Mouse (Mus musculus) gastrocnemius, postnatal 10 days (tissue): ENCODE results near the gene Btn1a1. TPM values are rescaled to one million over a fixed set of nuclear protein-coding genes. Genes with fewer than 3 reads are reported as not detected.

Source experiments
- DNase-seq: peaks from one replicate; pipeline ENCODE4 v3.0.0; 2021; ENCODE audit warnings: mixed read lengths
- long read RNA-seq, 2 experiments: library from polyadenylated mRNA; stranded (forward); transcript quantifications; one replicate each; pipeline ENCODE4 v2.0.0; 2021
- total RNA-seq, 2 experiments: library from RNA; stranded (reverse); gene quantifications; 2 replicates each; pipeline ENCODE4 v1.2.3; 2021

Gene Btn1a1
- not detected for total RNA-seq
- long read RNA-seq, experiment 1 = 0 reads
- long read RNA-seq, experiment 2 = 0 reads

DNA sequence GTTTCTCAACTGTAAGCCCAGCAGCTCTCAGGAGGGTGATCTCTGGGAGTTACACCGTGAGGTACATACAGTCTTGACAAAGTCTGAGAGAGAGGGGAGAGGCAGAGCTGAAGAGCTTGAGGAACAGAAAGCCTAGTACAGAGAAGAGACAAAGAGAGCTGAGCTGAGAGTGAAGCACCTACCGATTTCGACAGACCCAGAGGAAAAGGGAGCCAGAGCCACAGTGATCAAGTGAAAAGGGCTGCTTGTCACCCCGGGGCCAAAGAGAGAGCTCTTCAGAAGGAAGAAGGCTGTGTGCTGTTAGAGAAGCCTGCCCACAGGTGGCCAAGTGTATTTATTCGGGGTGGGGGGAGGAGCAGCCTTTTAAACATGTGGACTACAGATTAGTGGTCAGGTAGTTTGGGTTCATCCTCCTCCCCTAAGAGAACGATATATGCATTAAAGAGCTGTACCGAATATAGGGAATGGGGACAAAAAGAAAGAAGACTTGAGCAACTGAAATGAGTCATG, at the start of gene Btn1a1:
TSS of gene Btn1a1 (minus strand) at position 302 of the 510 bp plus-strand sequence.
- no peak for DNase-seq

DNA sequence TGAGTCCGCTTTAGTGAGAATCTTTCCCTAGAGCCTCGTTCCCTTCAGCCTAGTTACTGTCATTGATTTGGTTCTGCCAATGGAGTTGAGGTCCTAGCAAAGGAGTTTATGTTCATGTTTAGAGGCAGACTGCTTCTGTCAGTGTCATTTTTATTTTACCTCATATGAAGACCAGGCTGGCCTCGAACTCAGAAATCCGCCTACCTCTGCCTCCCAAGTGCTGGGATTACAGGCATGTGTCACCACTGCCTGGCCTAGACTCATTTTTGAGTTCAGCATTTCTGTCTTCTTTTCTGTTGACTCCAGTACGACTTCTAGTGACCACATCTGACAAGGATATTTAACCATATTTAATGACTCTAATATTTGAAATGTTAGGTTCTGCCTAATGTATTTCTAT, 49.6 kb upstream of the Btn1a1 start:
- DNase-seq = no peak

DNA sequence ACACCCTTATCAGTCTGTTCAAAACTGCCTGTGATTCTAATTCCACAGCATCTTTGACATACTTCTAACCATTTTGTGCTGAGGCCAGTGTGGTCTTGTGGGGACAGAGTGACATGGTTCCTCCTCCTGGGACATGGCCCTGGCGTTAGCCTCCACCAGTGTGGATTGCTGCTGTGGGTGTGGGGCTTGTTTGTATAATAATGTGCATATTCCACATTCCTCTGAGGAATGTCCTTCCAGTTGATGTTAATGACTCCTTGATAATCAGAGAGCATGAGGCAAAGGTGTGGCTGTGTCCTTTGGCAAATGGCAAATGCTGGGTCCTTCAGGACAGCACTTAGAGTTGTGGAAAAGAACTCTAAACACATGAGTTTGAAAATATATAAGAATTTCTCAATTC, 47.8 kb upstream of the Btn1a1 start:
- no peak for DNase-seq

DNA sequence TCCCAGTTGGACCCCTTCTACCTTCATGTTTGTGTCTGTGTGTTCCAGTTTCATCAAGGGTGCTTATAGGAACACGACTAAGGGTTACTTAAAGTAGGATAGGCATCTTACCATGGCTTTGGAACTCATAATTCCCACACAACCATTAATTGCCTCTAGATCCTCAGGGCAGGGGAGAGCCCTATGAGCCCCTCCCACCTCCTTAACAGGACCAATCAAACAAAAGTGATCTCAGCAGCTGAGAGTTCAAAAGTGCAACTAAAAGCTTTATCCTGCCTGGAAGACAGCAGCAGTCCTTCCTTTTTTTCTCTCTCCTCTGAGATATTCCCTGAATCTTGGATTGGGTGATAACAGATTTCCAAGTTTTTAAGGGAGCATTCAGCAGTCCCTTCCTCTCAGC, 44.4 kb upstream of the Btn1a1 start:
- DNase-seq = no peak

DNA sequence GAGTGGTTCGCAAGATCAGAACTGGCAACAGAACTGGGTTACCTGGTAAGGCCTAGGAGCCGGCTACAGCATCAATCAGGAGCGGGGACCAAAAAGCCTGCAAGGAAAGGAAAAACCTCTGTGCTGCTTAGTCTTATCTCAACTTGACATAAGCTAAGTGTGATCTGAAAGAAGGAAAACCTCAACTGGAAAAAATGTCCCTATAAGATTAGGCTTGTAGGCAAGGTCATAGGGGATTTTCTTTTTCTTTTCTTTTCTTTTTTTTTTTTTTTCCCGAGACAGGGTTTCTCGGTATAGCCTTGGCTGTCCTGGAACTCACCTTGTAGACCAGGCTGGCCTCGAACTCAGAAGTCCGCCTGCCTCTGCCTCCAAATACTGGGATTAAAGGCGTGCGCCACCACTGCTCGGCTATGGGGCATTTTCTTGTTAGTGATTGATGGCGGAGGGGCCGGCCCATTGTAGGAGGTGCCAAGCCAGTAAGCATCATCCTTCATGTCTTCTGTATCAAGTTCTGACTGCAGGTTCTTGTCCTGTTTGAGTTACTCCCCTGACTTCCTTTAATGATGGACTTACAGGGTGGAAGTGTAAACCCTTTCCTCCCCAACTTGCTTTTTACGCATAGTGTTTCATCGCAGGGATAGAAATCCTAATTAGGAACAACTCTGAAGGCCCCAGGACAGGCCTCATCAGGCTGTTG, 41.3 kb upstream of the Btn1a1 start:
- no peak for DNase-seq

DNA sequence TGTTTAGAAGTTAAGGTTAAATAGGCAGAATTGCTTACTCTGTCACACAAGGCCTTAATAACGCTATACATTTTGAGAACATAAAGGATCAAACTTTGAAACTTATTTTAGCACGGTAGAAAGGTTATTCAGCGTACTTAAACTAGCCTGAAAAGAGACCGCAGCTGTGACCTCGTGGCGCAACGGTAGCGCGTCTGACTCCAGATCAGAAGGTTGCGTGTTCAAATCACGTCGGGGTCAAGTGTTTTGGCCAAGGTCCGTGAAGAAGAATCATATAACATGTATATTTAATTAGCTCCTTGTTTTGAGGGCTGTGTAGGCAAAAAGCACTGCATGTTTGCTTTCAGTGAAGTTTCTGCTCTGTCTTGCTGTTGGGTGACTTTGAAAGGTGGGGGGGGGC, 40.6 kb upstream of the Btn1a1 start:
- peak; percentile 12 for DNase-seq

DNA sequence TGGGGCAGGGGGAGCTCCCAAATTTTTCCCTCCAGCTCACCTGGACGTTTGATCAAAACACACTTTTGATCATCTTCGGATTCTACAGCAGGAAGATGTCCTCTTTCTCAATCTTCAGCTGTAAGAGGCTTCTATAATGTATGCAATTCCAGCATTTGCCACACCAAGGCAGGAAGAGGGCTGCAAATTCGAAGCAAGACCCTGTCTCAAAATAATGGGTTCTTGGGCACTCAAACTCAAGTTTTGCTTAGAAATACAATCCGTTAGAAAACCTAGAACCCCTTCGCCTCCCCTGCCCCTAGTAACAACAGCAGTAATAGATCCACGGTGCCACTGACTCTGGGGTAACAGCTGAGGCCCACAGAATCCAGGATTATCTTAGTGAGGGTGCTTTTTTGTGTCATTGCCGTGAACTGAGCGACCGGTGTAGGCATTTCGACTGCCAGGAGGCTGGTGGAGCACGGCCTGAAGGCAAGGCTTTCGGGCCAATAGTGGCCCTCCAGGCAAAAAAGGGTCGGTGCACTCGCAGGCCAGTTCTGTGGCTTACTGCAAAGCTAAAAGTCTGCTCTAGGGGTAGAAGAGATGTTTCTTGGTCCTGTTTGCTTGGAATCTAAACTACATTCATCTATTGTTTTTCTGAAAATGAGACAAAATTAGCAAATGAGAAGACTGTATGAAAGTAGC, 40.1 kb upstream of the Btn1a1 start:
- DNase-seq = no peak

DNA sequence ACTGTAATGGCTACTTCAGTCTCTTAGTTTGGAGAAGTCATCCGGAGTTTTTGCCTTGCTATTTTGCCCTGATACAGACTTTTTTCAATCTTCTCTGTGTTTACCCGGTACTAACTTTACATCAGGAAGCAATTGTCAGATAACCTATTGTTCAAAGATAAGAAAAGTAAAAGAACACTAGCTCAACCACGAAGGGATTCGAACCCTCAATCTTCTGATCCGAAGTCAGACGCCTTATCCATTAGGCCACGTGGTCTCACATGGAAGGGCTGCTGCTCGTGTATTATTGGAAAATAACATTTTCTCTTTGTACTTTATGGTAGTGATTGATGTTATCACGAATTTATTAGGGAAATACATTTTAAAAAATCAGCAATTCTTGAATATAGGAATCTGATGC, 38.1 kb upstream of the Btn1a1 start:
- no peak for DNase-seq

DNA sequence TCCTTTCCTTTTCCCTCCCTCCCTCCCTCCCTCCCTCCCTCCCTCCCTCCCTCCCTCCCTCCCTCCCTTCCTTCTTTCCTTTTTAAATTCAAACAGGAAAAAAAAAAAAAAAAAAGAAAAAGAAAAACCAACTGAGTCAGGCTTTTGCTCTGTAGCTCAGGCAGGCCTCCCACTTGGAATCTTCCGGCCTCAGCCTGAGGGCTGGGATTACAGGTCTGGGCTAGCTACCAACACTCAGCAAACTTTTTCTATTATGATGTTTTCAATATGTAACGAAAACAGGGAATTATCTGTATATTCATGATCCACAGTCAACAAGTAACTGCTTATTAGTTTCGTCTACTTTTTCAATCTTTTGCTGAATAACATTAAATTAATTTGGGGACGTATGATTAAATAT, 37.2 kb upstream of the Btn1a1 start:
- DNase-seq = no peak

DNA sequence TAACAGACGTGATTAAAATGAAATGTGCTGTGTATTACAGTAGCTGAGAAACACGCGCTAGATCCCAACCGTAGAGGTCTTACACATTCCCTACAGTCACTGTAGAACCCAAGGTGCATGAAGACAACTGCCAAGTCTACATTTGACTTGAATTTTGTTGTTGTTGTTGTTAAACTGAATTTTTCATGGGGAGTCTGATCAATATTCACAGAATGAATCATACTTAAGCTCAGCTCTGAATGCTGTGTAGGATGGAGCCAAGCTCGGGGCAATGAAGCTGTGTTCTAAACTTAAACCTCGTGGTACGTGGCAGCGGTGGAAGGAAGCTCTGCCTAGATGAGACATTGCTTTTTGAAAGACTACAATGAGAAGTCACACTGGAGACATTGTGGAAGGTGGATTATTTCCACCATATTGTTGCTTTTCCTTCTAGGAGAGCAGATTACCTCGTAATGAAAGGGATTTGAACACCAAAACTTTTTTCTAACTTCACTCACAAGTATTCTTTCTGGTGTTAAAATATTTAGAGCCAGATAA, 36.4 kb upstream of the Btn1a1 start:
- no peak for DNase-seq

DNA sequence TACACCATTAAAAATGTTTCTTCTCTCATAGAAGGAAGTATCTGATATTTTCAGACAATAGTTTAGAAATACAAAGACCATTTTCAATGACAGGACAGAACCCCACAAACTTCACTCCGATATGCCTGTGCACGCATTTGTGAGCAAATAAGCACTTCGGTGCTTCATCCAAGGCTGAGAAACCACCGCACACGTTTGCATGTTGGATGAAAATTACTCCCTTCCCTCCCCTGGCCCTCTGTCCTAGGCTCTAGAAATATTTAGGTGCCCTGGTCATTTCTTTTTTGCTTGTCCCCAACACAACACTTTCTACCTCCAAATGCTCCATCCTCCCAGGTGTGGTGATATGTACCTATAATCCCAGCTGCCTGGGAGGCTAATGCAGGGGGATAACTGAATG, 35.8 kb upstream of the Btn1a1 start:
- no peak for DNase-seq

DNA sequence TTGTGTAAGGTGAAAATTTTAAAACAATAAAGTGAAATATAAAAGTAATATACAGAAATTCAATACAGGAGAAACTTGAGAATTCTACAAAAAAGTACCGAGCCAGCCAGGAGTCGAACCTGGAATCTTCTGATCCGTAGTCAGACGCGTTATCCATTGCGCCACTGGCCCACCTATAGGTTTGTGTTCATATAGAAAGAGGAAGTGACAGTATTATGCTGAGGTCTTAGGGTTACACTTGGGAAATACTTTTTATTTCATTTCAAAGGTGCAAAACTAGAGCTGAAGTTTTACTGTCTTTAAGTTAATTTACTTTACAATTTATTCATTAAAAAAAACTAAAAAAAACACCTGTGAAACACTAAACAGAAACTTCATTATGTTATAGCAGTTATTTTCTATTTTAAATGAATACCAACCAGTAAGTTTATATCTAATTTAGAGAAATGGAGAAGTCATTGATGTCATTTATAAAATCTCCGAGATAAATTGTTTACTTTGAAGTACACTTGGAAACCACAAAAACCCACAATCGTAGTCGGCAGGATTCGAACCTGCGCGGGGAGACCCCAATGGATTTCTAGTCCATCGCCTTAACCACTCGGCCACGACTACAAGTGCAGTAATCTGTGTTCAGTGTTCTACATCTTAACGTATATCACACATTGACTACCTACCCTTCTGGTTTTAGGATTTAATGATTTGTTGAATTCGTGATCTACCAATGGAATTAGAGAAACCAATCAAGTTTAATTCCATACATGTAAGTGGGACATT, 34.9 kb upstream of the Btn1a1 start:
- DNase-seq = no peak

DNA sequence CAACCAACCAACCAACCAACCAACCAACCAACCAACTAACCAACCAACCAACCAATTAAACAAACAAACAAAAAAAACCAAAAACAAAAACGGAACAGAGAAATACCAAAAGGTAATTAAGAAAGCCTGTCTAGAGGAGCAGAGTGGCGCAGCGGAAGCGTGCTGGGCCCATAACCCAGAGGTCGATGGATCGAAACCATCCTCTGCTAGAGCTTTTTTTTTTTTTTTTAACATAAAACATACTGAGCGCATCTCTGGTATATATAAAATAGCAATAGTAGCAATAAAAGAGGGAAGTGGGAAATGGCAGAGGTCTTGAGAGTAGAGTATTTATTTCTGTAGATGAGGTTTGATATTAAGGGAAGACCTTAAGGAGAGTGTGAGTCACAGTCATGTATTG, 34.2 kb upstream of the Btn1a1 start:
- DNase-seq = no peak

DNA sequence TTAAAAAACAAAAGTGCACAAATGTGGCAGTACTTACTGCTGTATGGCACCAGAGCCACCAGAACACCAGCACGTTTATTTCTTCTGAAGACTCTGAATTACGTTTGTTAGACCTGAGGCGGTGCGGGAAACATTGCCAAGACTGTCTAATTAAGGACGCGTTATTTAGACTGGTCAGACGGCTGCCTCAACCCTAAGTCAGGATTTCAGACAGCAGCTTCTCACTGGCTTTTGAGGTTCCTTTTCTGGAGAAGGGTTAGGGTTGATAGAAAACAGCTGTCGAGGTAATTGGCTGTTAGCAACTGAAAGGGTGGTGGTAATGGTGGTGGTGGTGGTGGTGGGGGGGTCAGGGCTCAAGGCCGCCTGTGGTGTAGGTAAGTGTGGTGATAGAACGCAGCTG, 33.0 kb upstream of the Btn1a1 start:
- no peak for DNase-seq

DNA sequence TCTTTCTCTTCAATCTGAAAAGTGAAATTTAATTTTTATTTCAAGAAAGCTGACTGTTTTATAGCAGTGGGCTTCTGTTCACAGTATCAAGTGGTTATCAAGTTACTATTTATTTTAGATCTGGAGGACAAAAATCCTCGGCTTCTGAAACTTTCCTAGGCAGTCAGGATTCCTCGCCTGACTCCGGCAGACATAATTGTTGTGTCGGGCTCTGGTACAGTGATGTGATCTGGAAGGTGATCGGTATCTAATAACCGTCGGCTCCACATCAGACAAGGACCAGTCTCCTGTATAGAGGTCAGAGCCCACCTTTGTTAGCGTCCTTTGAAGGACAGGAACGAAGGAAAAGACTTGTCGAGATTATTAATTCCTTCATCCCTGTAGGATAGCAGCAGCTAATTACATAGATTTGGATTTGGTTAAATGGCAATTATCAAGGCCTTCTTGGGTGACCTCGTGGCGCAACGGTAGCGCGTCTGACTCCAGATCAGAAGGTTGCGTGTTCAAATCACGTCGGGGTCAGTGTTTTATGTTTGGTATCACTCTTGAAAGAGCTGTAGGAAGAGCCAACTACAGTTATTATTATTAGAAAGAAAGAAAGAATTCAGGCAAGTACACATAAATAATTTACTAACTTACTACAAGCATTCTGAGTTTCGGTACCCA, 32.1 kb upstream of the Btn1a1 start:
- no peak for DNase-seq

DNA sequence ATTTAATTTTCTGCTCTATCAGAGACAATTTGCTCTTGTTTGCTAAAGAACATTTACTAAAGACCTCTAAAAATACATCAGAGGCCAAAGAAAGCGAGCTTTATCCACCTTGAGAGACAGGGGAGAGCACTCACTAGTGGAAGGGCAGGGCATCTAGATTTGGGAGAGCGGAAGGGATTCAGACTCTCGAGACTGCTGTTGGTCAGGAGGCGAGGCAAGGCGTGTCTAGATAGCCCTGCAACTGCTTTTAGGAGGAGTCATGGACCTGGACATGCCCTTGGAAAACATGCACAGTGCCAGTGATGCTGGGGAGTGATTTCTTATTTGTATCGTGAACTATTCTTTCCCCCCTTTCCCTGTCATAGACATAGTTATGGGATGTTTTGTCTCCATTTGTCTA, 29.8 kb upstream of the Btn1a1 start:
- DNase-seq = no peak

DNA sequence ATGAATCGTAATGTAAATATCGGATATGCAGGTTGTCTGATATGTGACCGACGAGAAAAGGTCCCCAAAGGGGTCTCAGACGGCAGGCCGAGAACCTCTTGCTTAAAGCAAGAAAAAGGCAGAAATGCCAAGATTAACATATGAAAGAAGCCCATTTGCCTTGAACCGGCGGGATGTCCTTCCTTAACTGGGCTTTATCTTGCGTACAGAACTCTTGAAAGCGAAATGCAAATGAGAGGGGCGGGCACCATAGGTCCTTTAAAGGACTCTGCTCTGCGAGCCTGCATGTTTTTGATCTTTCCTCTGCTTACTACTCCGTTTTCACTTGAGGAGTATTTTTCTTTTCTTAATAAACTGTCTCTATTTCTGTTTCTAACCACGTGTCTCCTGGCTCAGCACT, 26.3 kb upstream of the Btn1a1 start:
- no peak for DNase-seq

DNA sequence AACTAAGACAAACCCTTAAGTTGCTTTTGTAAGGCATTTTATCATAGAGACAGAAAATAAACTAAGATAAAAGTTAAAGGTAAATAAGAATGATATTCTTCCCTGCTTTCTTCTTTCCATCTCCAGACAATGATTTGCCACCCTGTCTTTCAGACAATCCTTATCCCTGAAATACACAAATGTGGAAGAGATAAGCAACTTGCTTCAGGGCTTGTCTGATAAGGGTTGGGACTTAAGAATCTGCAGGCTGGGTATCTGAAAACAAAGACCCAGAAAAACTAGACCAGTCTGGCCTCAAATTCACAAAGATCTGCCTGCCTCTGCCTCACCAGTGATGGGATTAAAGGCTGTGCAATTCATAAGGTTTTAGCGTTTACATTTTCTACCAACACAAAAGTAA, 25.6 kb upstream of the Btn1a1 start:
- no peak for DNase-seq

DNA sequence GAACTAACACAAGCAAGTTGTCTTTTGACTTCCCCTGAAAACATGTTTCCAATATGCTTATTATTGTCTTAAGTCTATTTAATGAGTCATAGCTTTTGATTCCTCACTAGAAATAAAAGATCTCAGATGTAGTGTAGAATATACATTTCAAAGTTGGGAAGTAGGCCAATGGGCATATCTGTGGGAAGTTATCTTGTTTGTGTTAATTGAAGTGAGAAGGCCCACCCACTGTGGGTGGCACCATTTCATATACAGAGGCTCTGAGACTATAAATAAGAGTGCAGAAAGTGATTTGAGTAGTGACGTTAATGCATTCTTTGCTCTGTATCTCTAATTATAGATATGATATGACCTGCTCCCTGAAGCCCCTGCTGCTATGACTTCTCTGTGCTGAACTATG, 25.2 kb upstream of the Btn1a1 start:
- DNase-seq = no peak

DNA sequence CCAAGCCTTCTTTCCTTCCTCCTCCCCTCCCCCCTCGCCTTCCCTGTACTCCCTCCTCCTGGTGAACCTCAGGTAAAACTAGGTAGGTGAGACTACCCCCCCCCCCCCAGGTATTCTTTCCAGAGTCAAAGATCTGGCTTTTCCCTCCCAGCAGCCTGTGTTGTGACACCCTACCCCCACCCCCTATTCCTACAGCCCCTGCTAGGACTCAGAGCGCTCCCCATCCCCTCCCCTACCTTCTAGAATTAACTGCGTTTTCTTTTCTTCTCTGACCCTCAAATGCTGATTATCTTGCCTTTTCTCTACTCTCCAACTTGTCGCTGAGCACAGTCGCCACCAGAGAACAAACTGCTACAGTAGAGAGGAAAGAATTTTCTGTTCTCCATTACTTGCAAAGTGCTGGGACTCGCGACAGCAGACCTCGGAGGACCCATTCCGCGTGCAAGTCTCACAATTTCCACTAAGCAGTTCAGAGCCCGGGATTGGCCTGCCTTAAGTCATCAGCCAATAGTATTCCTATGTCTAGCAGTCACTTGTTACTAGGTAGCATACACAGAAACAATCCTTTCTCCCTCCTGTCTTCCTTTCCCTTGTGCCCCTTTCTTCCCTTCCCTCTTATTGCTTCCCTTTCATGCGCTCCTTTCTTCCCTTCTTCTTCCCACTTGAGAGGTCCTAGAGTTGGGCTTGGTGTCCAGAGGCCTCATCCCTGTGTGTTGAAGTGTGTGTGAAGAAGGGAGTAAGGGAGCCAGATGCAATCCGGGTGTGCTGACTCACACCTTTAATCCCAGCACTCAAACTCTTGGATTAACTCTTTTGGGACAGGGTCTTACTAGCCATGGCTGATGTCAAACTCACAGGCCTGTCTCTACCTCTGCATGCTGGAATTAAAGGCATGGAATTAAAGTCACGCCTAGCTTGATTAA, 23.0 kb upstream of the Btn1a1 start, which contains the start of gene Btn2a2:
TSS of gene Btn2a2 (minus strand) at position 458 of the 923 bp plus-strand sequence.
- peak; percentile 33 for DNase-seq

DNA sequence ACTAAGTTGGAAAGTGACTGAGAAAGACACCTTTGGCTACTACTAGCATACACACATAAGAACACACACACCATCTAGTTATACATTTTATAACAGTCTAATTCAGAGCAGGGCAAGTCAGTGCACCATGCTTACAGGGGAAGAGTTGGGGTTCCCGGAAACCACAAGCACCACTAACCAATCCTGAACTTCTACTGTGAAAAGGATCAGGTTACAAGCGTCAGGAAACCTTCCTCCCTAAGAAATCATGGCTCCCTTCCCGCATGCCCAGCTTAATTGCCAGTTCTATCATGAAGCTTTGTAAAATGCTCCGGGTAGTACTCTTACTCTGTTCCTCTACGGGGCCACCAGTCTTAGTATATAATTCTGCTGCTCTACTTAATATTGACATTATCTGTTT, 19.6 kb upstream of the Btn1a1 start:
- no peak for DNase-seq
